Mouse (Mus musculus): ENCODE measurements around the gene Cd247. TPM values are rescaled to one million over a fixed set of nuclear protein-coding genes. Genes with fewer than 3 reads are reported as not detected.

The Cd247 gene
- total RNA-seq, 1 experiment from 2014 or later = 0.30 TPM

DNA sequence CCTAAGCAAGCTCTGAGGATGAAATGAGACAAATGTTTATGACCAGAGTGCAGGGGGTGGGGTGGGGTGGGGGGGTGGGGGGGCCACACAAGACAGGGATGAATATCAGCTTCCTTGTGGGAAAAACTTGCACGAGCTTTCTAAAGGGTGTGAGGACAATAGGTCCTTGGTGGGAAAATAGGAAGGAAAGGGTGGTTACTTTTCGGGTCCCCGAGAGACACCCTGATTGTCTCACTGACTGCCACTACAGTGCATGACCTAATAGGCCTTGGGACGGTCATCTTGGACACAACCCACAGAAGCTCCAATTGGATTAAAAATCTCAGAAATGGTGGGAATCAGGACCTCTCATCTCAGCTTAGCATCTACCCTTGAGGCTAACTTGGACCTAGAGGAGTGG, 30.7 kb downstream of the Cd247 start:
- DNase-seq = no peak

DNA sequence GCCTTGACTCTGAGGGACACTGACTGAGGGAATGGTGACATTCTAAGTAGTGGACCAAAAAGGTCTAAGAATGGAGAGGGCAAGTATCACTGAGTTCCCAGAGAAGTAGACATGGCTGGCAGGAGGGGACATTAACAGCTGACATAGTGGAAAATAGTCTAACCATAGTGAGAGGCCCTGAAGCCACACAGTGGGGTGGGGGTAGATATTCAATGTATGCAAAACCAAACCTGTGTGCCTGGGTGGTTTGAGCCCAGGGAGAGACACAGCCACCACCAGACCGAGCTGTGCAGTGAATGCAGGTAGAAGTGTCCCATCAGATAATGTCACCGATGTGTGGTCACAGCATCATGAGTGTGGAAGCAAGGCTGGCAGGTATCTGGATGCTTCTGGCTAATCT, 33.5 kb downstream of the Cd247 start:
- no peak for DNase-seq

DNA sequence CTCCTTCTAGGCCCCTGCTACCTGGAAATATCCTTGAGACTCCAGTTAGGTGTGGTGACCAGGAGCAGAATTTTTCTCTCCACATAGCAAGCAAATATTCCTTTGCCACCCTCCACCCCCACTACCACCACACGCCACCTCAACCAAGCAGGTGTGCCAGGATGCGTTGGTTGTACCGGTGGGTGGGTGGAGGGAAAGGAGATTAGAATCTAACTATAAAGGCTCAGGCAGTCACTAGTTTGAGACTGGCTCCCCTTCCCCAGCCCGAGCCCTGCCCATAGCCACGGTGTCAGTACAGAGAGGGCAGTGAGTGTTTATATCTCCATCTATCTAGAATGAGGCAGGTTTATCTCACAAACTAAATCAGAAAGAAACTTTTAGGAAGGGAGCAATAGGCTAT, 39.7 kb downstream of the Cd247 start:
- DNase-seq = no peak

- no peak for DNase-seq
Observed at GRCm38 (mm10) chr1:165828615-165829014, 40.1 kb downstream of the Cd247 start.

DNA sequence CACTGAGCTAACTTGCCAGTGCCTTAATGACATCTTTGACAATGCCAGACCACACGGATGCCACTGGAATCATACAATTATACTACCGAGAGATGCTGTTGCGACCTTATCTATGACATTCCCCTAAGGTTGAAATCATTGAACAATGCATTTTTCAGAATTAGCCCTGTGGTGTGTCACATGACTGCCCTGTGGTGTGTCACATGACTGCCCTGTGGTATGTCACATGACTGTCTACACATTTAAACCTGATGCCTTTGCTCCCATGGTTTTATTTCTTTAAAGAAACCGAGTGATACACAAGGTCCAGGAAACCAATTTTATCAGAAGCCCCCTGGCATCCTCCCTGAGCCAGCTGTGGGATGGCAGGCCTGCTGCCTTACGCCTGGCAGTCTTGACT, 41.4 kb downstream of the Cd247 start:
- no peak for DNase-seq

DNA sequence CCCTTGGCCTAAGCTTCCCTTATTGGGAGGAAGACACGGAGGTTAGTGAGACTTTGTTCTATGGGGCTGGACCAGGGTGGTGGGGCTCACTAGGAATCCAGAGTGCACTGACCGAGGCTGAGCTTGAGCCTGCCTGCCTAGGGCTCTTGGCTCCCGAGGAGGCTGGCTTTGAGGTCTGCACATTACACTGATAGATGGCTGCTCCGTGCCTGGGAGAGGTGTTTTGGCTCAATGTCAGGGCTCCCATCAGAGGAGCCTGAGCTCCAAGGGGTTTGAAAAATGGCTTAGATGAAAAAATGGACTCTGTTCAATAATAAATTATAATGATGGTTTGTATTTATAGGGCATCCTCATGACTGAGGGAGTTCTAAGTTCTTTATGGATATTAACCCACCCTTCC, 44.8 kb downstream of the Cd247 start:
- no peak for DNase-seq

- no peak for DNase-seq
Observed at GRCm38 (mm10) chr1:165833910-165834632, 45.6 kb downstream of the Cd247 start.

GRCm38 (mm10) chr1:165834633-165834975, 46.1 kb downstream of the Cd247 start:
- DNase-seq = no peak

GRCm38 (mm10) chr1:165836461-165836860, 48.0 kb downstream of the Cd247 start:
- no peak for DNase-seq

GRCm38 (mm10) chr1:165837546-165837945, 49.1 kb downstream of the Cd247 start:
- DNase-seq = no peak

GRCm38 (mm10) chr1:165839201-165839600, 50.7 kb downstream of the Cd247 start:
- DNase-seq = no peak

GRCm38 (mm10) chr1:165840548-165841230, 52.2 kb downstream of the Cd247 start:
- no peak for DNase-seq

DNA sequence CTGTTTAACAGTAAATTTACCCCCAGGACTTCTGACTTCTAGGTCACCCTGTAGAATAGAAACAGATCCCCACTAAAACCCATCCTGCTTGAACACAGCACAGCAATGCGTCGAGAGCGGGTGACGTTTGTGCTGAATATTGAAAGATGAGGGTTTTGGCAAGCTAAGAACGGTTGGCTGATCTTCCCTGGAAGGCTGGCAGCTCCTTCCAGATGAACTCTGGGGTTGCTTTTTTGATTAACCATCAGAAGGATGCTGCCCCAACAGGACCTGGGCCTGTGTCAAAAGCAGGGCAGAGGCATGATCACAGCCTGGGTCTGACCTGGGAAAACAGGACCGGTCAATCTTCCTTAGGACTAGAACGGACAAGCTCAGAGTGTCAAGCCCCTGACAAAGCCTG, 53.7 kb downstream of the Cd247 start:
- no peak for DNase-seq

DNA sequence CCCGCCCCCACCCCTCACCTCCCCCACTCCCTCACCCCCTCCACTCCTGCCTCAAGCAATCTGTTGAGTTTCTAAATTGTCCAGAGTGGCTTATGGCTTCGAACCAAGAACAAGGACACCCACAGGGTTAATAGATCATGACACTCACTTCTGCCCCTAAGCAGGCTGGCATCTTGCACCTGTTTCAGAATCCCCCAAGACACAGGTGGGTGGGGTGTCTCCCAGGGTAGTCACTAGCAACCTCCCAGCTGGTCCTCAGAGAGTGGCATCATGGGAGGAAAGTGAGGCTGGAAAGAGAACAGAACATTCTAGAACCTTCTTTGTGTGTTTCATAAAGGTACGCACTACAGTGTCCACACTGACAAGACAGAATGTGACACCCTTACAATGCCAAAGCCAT, 55.1 kb downstream of the Cd247 start:
- DNase-seq = no peak

DNA sequence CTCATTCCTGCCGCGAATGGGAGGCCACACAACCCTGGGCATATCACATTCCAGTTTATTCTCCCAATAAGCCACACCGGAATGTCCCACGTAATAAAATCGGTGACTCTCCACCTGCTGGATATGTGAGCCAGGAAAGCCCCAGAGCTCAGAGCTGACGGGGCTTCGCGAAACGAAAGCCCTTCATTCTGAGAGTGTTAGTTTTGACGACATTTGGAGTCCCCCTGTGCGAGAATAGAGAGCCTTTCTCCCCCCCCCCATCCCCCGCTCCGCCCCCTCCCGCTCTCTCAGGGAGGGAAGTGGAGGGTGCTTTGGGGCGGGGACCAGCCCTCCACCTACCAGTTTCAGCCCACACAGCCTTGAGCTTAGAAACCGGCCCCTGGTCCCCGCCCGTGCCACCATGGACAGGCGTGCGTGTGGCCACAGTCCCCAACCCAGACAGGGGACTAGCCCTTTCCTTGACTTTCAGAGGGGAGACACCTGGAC, 56.0 kb downstream of the Cd247 start:
- DNase-seq = peak; percentile 31

- peak; percentile 30 for DNase-seq
Observed at GRCm38 (mm10) chr1:165844956-165845355, 56.5 kb downstream of the Cd247 start.

DNA sequence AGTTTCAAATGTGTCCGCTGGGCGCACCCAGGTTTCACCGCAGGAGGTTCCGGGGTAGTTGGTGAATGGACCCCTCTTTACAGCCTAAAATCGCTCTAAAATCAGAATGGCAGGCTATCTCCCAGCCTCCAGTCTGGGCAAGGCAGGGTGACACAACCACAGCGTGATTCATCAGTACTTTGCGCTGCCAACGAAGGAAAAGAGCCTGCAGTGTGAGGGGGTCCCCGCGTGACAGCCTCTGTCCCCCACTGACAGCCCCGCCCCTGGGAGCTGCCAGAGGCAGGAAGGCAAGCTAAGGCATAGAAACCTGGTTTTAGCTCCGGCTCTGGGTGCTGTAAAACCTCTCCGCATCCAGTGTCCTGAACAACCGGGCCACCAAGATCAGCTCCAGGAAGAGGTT, 56.9 kb downstream of the Cd247 start:
- DNase-seq = peak; percentile 31

GRCm38 (mm10) chr1:165848417-165848816, 59.9 kb downstream of the Cd247 start:
- DNase-seq = no peak

- no peak for DNase-seq
Observed at GRCm38 (mm10) chr1:165848881-165849280, 60.4 kb downstream of the Cd247 start.

DNA sequence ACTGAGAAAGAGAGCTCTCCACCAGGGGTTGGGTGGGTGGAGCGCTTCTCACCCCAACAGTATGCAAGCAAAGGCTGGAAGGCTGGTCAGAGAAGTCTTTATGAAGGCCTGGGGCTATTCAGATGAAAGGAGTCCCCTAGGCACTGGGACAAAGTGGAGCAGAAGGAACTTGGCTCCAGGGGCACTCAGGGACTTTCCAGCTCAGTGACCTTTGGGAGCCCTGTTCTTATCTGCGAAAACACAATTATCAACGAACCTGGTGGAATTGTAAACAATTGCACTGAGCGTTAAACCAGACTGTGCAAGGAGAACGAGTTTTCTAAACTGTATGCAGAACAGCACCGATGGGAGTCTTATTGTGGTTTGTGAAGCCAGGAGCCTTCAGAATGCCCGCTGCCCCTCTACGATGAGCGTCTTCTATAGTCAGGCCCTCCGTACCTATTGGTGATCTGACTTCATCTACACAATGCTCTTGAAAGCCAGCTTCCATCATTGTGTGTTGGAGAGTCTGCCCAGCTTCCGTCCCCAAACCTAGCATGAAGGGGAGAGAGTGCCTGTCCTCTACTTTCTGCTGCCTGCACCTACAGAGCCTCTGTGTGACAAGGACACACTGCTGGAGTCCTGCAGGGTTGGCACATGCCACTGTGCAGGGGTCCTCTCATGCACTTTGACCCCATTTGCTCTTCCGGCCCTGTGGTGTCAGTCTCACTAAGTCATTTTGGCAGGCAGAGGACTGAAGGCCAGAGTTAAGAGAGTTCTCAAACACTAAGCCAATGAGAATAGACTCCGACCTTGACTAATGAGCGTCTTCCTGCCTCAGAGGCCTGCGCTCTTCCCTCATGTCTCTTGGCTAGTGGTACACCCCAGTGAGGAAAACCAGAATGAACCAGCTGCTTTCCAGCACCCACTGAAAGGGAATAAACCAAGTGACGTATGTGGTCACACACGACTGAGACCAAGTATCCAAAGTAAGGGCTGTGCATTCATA, 61.3 kb downstream of the Cd247 start:
- DNase-seq = no peak

DNA sequence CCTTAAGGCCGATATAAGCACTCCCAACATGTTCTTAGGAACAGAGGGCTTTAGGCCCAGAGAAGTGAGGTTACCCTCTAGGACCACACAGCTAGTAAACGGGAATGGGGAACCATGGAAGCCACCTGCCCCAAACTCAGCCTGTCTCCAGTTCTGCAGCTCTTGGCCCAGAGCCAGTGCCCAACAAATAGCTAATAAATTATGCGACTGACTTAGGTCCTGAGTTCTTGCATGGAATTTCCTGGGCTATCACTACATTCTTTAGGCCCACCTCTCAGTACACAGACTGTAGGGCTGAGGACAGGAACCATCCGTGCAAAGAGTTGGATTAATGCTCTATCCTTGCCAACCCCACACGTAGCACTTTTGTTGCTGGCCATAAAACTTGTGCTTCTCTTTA, 63.6 kb downstream of the Cd247 start:
- DNase-seq = no peak

- no peak for DNase-seq
Observed at GRCm38 (mm10) chr1:165853131-165853721, 64.7 kb downstream of the Cd247 start.

Data from adrenal gland, postnatal 25 days (tissue).